Mouse (Mus musculus) bone marrow, adult 2 months (tissue): ENCODE results near the gene Gm10491. TPM values are rescaled to one million over a fixed set of nuclear protein-coding genes. Genes with fewer than 3 reads are reported as not detected.

Experiments
- H3K27ac ChIP-seq: fragments of 200-500 bp; 2 replicates; pipeline ENCODE4 v1.5.1; 2012; ENCODE audit warnings: low read depth, mild to moderate bottlenecking, control low read depth, inconsistent platforms, low read length; ENCODE audit not compliant: control insufficient read depth, poor library complexity, insufficient read depth
- H3K4me1 ChIP-seq: fragments of 200-500 bp; 2 replicates; pipeline ENCODE4 v1.6.1; 2011; ENCODE audit warnings: low read length; ENCODE audit not compliant: control insufficient read depth, insufficient read depth
- H3K4me3 ChIP-seq: fragments of 200-500 bp; replicated peaks from 2 replicates; pipeline ENCODE3; 2011; ENCODE audit warnings: mild to moderate bottlenecking, low read depth, low read length, control low read depth; ENCODE audit not compliant: control insufficient read depth
- CTCF ChIP-seq: fragments of 200-500 bp; IDR thresholded peaks from 2 replicates; pipeline ENCODE4 v1.5.1; 2011; ENCODE audit warnings: low read length, control low read depth; ENCODE audit not compliant: control insufficient read depth, insufficient read depth
- POLR2A ChIP-seq: fragments of 200-500 bp; IDR thresholded peaks from 2 replicates; pipeline ENCODE4 v1.6.1; 2011; ENCODE audit warnings: low read depth, mild to moderate bottlenecking, control low read depth, low read length, borderline replicate concordance; ENCODE audit not compliant: control insufficient read depth
- WGBS: fragments of 180-500 bp; shearing (Covaris S2); methylation state at CpG from one replicate; pipeline ENCODE4 v1.1.7; 2018; 5-methylcytosine and 5-hydroxymethylcytosine counted together
- polyA plus RNA-seq: library from polyadenylated mRNA; stranded (reverse); fragments of >200 nt; gene quantifications from 2 replicates; pipeline ENCODE4 v1.2.4, GENCODE M21; 2011; ENCODE audit warnings: low replicate concordance; ENCODE audit not compliant: missing spikeins, insufficient read depth, insufficient read length

Gene Gm10491
- polyA plus RNA-seq = not detected in 2 replicates

GRCm38 (mm10) chrX:7907735-7908134 lies at the start of gene Gm10491:
TSS of gene Gm10491 (minus strand) at chrX:7907835.
- H3K4me1 ChIP-seq = no peaks in the 10 kb centered on the region
- H3K27ac ChIP-seq = no peak within 1 kb of the TSS
- H3K4me3 ChIP-seq = no peak within 1 kb of the TSS
- 89% methylated on average over 5 of the region's 5 CpGs for WGBS
- TF ChIP-seq POLR2A = no peak
- TF ChIP-seq CTCF = no peak

- TF ChIP-seq POLR2A (no peak), CTCF (no peak)
- Histone ChIP-seq H3K4me3 (no peak overlapping the region), H3K27ac (no peak overlapping the region), H3K4me1 (no peaks in the 10 kb centered on the region)
- 90% methylated on average over 7 of the region's 7 CpGs for WGBS
These were observed 42.5 kb upstream of the Gm10491 start for GRCm38 (mm10) chrX:7950091-7950490.

GRCm38 (mm10) chrX:7947900-7948492 lies 40.4 kb upstream of the Gm10491 start:
- Histone ChIP-seq H3K4me1 (no peaks in the 10 kb centered on the region), H3K4me3 (peak overlapping the region; percentile 66), H3K27ac (no peak overlapping the region; the same call in 1 of the 2 replicates)
- TF ChIP-seq POLR2A = peak; percentile 12; the same call in 1 of the 2 replicates
- TF ChIP-seq CTCF = no peak
- WGBS = 12% methylated on average over 38 of the region's 38 CpGs

- Histone ChIP-seq H3K27ac (peak within 1 kb of the TSS; percentile 7; the same call in 1 of the 2 replicates), H3K4me1 (no peaks in the 10 kb centered on the region), H3K4me3 (peak within 1 kb of the TSS; percentile 66)
- TF ChIP-seq CTCF (no peak), POLR2A (no peak)
- WGBS = 14% methylated on average over 36 of the region's 37 CpGs
These were observed 39.7 kb upstream of the Gm10491 start, which contains the start of gene Hdac6 for GRCm38 (mm10) chrX:7947108-7947899. TSS of gene Hdac6 (minus strand) at chrX:7947889.

- no peak for TF ChIP-seq CTCF
- TF ChIP-seq POLR2A = no peak
- WGBS = 87% methylated on average over 8 of the region's 8 CpGs
- H3K4me3 ChIP-seq = no peak overlapping the region
- H3K4me1 ChIP-seq = no peaks in the 10 kb centered on the region
- H3K27ac ChIP-seq = no peak overlapping the region
These were observed 38.0 kb upstream of the Gm10491 start for GRCm38 (mm10) chrX:7945618-7946017.

- H3K27ac ChIP-seq = no peak overlapping the region
- H3K4me3 ChIP-seq = no peak overlapping the region
- TF ChIP-seq POLR2A = no peak
- TF ChIP-seq CTCF = no peak
- no peaks in the 10 kb centered on the region for H3K4me1 ChIP-seq
- 83% methylated on average over 6 of the region's 6 CpGs for WGBS
These were observed 30.0 kb upstream of the Gm10491 start for GRCm38 (mm10) chrX:7937667-7938066.

- TF ChIP-seq CTCF (no peak), POLR2A (no peak)
- no peak overlapping the region for H3K4me3 ChIP-seq
- H3K4me1 ChIP-seq = no peaks in the 10 kb centered on the region
- H3K27ac ChIP-seq = no peak overlapping the region
- WGBS = 52% methylated on average over 11 of the region's 11 CpGs
These were observed 29.2 kb upstream of the Gm10491 start for GRCm38 (mm10) chrX:7936874-7937273.

- Histone ChIP-seq H3K4me1 (no peaks in the 10 kb centered on the region), H3K27ac (no peak within 1 kb of the TSS), H3K4me3 (no peak within 1 kb of the TSS)
- WGBS = 32% methylated on average over 19 of the region's 19 CpGs
- no peak for TF ChIP-seq CTCF
- no peak for TF ChIP-seq POLR2A
These were observed 20.7 kb upstream of the Gm10491 start, which contains the start of gene Eras for GRCm38 (mm10) chrX:7928270-7928790. TSS of gene Eras (minus strand) at chrX:7928607.
